Mouse (Mus musculus) embryo, embryonic 9.5 days (tissue): Measurements from ENCODE around the gene Npc1l1.

Experiments
- DNase-seq: peaks from one replicate; pipeline ENCODE4 v3.0.0-alpha.2; 2017; ENCODE audit errors: extremely low spot score

The Npc1l1 gene

GRCm38 (mm10) chr11:6207090-6207489 lies 22.9 kb downstream of the Npc1l1 start:
- no peak for DNase-seq

DNA sequence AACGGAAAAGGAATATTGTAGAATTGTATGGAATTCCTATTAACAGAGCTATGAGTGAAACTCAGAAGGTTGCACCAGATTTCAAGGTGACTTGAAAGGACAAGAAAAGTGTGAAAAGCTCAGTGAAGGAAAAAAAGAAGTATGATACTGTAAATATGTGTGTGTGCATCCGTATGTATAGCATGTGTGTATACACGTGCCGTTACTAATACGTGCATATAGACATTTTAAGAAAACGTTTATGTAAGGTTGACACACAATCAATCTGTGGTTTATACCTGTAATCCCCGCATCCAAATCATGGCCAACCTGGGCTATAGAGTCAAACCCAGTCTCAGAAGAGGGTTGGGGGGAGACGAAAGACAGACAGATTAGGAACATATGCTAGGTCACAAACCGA lies 29.4 kb downstream of the Npc1l1 start:
- no peak for DNase-seq

DNA sequence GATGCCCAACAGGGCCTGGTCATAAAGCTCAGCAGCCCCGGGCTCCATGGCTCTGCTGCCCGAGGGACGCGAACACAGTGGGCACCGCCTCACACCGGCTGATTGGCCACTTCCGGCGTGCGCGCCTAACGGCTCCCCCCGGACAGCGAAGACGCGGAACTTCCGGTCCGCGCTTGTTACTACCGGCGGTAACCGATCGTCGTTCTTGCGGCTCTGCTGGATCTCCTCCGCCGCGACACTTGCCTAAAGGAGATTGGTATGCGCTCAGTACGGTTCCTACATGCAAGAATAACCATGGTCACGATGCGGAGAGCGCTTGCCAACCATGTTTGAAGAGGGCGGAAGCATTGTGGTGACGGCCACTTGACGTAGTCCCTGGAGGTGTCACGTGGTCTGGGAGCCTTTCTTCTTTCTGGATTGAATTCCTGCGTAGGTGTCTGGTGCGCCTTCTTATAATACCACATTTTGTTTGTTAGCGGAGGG lies 29.8 kb downstream of the Npc1l1 start, which contains the start of gene Nudcd3:
TSS of gene Nudcd3 (minus strand) at position 329 of the 483 bp plus-strand sequence.
- DNase-seq = peak; percentile 90

DNA sequence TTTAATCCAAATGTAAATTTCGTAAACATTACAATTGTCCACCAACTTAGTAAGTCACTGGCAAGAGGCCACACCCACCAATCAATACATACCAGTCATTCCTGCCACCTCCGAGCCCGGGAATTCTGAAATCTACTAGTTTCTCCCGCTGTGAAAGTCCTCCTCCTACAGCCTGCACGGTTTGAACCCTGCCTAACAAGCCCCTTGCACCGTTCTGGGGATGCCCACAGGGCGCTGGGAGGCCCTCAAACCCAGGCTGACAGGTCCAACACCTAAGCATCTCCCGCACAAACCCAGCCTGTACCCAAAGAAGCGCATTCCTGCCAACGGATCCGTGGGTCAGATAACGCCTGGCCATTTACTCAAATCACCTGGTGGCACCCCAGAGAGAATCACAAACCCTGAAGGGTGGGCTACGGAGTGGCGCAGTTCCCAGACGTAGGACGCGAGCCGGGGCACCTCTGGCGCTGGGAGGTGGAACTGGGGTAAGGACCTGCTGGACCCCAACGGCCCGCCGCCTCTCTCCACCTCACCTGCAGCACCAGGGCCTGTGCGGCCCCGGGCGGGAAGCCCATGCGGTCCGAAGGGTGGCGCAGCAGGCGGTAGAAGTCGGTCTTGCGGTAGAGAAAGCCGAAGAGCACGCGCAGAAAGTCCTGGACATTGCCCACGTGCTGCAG lies 30.4 kb downstream of the Npc1l1 start, which contains the start of gene A730071L15Rik:
TSS of gene A730071L15Rik (plus strand) at position 620 of the 677 bp plus-strand sequence.
- DNase-seq = no peak

GRCm38 (mm10) chr11:6198449-6198848 lies 31.5 kb downstream of the Npc1l1 start:
- no peak for DNase-seq

DNA sequence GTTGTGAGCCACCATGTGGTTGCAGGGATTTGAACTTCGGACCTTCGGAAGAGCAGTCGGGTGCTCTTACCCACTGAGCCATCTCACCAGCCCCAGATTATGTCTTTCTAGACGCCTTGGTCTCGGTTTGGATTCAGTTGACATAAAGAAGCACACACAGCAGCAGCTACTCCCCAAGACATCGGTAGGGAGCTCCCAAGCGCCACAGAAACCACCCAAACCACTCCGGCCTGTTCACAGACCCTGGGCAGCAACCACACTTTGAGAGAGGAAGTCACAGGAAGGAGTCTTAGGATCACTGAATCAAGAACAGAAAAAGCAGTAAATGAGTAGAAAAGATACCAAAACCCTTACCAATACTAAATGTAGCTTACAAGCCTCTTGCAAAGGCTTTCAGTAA lies 33.2 kb downstream of the Npc1l1 start:
- no peak for DNase-seq

DNA sequence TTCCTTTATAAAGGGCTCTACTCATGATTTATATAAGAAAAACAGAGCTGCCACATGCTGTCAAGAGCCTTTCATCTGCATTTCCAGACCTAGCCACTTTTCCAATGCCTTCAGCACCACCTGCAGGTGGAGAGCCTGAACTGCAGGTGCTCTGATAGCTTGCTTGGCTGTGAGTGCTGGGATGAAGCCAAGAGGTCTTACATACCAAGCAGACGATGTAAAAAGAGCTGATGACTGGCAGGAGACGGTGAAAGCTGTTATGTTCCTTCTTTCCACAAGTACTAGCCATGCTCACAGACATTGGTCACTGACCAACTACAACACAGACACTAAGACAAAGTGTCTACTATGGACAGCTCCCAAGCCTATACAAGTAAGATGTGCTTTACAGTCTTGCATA lies 42.1 kb downstream of the Npc1l1 start:
- DNase-seq = peak; percentile 76

GRCm38 (mm10) chr11:6187399-6187798 lies 42.5 kb downstream of the Npc1l1 start:
- DNase-seq = no peak

GRCm38 (mm10) chr11:6184202-6184935 lies 45.6 kb downstream of the Npc1l1 start:
- no peak for DNase-seq

GRCm38 (mm10) chr11:6183246-6183645 lies 46.7 kb downstream of the Npc1l1 start:
- no peak for DNase-seq

DNA sequence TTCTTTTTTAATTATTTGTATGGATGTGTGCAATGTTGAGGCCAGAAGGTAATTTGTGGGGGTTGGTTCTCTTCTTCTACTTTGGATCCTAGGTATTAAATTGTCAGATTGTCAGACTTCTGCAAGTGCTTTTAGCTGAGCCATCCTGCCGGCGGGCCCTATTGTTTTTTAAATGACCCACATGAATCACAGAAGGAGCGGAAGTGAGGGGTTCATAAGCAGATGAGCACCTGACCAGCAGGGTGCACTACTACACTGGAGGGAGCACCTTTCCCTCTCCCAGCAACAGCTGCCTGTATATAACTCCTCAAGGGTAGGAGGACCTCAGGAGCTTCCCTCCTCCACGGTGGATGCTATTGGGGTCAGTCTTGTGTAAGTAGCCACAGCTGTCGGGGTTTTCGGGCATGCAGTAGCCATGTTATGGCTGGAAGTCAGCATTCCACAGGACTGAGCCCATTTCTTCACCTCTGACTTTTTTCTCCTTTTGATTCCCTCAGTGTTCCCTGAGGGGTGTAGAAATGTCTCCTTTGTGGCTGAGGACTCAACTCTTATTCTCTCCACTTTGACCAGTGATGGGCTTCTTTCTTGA lies 49.0 kb downstream of the Npc1l1 start:
- no peak for DNase-seq

GRCm38 (mm10) chr11:6179194-6179593 lies 50.7 kb downstream of the Npc1l1 start:
- DNase-seq = no peak

DNA sequence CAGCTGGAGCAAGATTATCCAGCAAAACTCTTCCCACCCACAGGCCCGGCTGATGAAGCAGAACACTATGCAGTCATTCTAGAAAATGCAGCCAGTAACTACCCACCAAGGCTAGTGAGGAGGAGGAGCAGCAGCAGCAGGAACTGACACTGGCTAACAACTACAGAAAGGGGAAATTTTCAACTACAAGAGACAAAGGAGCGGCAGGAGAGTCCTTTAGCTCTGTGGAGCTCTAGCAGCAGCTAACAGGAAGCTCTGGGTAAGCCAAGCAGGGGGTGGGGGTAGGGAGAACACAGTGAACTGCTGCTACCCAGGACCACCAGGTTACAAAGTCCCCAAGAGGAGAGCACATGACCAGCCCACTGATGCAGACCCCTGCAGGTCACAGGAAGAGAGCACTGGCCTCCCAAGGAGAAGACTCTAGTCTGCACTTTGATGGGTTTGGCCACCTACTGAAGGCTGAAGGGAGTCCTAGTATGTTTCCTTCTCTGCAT lies 51.2 kb downstream of the Npc1l1 start:
- peak; percentile 22 for DNase-seq

DNA sequence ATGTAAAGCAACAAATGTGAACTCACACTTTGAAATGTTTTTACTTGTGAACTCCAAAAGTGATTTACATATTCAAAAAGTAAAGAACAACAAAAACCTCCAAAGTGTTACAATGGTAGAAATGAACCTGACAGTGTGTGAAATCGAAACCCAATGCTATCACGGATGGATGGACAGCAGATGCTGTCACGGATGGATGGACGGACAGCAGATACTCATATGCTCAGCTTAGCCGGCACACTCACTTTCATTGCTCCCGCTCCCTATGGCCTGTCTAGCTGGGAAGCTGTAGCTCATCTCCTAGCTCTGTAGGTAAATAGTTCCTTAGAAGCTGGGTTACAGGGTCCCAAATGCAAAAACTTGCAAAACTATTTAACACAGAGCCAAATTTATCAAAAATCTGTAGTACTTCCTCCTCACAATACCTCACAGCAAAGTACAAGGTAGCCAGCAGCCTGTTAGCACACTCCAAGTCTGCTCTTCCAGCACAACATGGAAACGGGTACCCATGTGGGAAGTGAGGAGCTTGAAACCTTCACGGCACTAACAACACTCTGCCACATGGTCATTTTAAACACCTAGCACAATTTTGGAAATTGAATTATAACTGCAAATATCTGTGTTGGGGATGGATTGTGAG lies 52.0 kb downstream of the Npc1l1 start:
- DNase-seq = no peak

DNA sequence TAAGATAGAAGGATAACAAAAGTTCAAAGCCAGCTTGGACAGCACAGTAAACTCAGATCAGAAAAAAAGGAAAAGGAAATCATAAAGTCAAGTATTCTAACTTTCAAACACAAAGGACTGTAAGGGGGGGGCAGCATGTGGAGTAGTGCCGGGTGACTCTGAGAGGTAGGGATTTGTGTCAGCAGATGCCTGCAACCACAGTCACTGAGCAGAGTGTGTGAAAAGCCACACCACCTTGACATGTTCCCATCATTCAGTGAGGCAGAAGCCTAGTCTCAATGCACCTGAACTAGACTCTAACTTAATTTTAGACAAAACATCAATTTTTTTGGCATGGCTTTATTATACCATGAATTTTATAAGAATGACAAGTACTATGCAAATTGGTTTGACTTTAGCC lies 54.4 kb downstream of the Npc1l1 start:
- DNase-seq = no peak

DNA sequence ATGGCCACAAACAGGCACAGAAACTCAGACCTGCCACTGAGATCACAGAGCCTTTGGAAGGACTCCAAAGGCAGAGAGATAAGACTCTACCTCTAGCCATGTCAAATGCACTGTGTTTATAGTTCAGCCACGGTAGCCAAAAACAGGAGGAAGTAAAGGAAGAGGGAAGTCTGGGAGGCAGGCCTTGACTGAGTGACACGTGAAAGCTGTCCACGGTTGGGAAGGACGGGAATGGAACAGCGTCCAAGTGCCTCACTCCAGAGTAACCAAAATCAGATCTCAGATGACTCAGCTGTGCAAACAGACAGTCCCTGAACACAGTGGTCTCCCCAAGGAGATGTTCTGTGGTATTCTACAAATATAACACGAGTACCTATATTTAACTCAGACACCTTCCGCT lies 55.2 kb downstream of the Npc1l1 start:
- no peak for DNase-seq

GRCm38 (mm10) chr11:6169041-6169663 lies 60.8 kb downstream of the Npc1l1 start:
- DNase-seq = no peak

DNA sequence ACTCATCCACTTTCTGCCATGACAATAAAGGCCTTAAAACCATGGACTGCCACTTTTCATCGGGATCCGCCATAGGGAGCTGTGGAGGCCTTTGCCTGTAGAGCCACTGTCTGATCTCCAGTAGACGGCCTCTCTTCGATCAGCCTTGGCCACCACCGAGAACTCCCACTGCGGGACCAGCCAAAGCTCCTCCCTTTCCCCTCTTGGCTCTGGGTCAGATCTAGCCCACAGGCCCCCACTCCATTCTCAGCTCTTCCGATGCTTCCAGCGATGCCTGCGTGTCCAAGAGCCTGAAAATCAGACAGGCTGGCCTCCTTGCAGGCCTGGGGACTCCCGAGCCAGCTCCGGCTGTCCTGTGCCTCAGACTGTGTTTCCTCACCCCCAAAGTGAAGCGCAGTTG lies 63.6 kb downstream of the Npc1l1 start:
- DNase-seq = no peak

DNA sequence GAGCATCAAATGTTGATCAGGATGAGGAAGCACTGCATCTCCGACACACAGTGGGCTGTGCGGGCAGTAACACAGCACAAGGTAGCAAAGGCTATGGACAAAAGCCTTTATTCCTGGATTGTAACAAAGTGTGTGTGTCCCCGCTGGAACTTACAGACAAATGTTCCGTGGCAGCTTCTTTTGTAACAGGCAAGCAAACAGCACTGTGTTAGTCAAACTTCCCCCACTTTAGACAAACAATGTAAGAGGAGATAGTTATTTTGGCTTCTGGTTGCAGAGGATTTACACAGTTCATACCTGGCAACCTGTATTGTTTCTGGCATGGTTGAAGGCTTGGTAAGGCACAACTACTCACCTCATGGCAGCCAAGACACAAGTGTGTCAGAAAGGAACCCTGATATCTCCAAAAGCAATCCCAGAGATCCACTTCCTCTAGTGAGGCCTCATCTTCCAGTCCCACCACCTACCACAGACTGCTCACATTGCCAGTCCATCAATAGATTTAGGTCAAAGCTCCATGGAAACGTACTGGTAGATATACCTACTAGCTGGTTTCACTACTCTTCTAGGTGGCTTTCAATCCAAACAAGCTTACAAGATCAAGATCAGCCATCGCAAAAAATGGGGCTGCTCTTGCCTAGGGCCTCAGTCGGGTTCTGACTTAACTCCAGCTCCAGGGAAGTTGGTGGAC lies 64.4 kb downstream of the Npc1l1 start:
- no peak for DNase-seq

- no peak for DNase-seq
Observed at GRCm38 (mm10) chr11:6164781-6165180, 65.2 kb downstream of the Npc1l1 start.

GRCm38 (mm10) chr11:6163706-6164105 lies 66.2 kb downstream of the Npc1l1 start:
- DNase-seq = no peak
